Mouse (Mus musculus) hindbrain, embryonic 12.5 days (tissue): ENCODE measurements around the gene Pcbp2. TPM values are rescaled to one million over a fixed set of nuclear protein-coding genes. Genes with fewer than 3 reads are reported as not detected.
A peak's percentile ranks its signal among the peaks of the same experiment; 100 is the strongest.

Experiments
- ATAC-seq: fragments of 200-750 bp; cut with Nextera tagmentation; 2 replicates; pipeline ENCODE4 v1.8.0; 2017; ENCODE audit warnings: moderate TSS enrichment; ENCODE audit not compliant: low FRiP score
- H3K27ac ChIP-seq: fragments of 300-500 bp; sonication (generic); 2 replicates; pipeline ENCODE4 v1.5.1; 2016; ENCODE audit warnings: mild to moderate bottlenecking
- H3K27me3 ChIP-seq: fragments of 300-500 bp; sonication (generic); 2 replicates; pipeline ENCODE4 v1.6.1; 2016; ENCODE audit warnings: mild to moderate bottlenecking
- H3K36me3 ChIP-seq: fragments of 300-500 bp; sonication (generic); 2 replicates; pipeline ENCODE4 v1.6.1; 2016; ENCODE audit warnings: mild to moderate bottlenecking
- H3K4me1 ChIP-seq: fragments of 300-500 bp; sonication (generic); 2 replicates; pipeline ENCODE4 v1.6.1; 2016
- H3K4me2 ChIP-seq: fragments of 300-500 bp; sonication (generic); replicated peaks from 2 replicates; pipeline ENCODE4 v1.6.1; 2016; ENCODE audit warnings: mild to moderate bottlenecking
- H3K4me3 ChIP-seq: fragments of 300-500 bp; sonication (generic); 2 replicates; pipeline ENCODE4 v1.5.1; 2016; ENCODE audit warnings: mild to moderate bottlenecking
- H3K9ac ChIP-seq: fragments of 300-500 bp; sonication (generic); 2 replicates; pipeline ENCODE4 v1.6.1; 2016; ENCODE audit warnings: mild to moderate bottlenecking, moderate library complexity
- H3K9me3 ChIP-seq: fragments of 300-500 bp; sonication (generic); replicated peaks from 2 replicates; pipeline ENCODE4 v1.6.1; 2016; ENCODE audit warnings: mild to moderate bottlenecking
- WGBS: fragments of 180-500 bp; shearing (Covaris S2); methylation state at CpG from one replicate; pipeline ENCODE4 v1.1.7; 2016; 5-methylcytosine and 5-hydroxymethylcytosine counted together
- polyA plus RNA-seq: library from polyadenylated mRNA; unstranded; fragments of >200 nt; fragmentation: Nextera tagmentation; extraction: Ambion mirVana; gene quantifications from 2 replicates; pipeline ENCODE4 v1.2.1, GENCODE M21; 2016

The Pcbp2 gene
- polyA plus RNA-seq, 1 experiment from 2014 or later = 161 TPM

GRCm38 (mm10) chr15:102511285-102511833, 41.0 kb downstream of the Pcbp2 start:
- H3K36me3 ChIP-seq = peaks cover 4% of the 10 kb centered on the region; the same call in 1 of the 2 replicates
- H3K9ac ChIP-seq = peak overlapping the region; percentile 50; the same call in 1 of the 2 replicates
- H3K27ac ChIP-seq = peak overlapping the region; percentile 89
- H3K4me1 ChIP-seq = peaks cover 63% of the 10 kb centered on the region
- WGBS = 7% methylated on average over 6 of the region's 6 CpGs
- peak overlapping the region; percentile 58; the same call in 1 of the 2 replicates for H3K4me3 ChIP-seq
- peak overlapping the region; percentile 83 for H3K4me2 ChIP-seq
- H3K9me3 ChIP-seq = no peaks in the 10 kb centered on the region
- no peaks in the 10 kb centered on the region for H3K27me3 ChIP-seq
- peak; percentile 35 for ATAC-seq

- Histone ChIP-seq H3K9ac (peak overlapping the region; percentile 50), H3K9me3 (no peaks in the 10 kb centered on the region), H3K4me3 (peak overlapping the region; percentile 8; the same call in 1 of the 2 replicates), H3K4me1 (peaks cover 63% of the 10 kb centered on the region), H3K27ac (peak overlapping the region; percentile 89), H3K4me2 (peak overlapping the region; percentile 83), H3K27me3 (no peaks in the 10 kb centered on the region), H3K36me3 (peaks cover 4% of the 10 kb centered on the region; the same call in 1 of the 2 replicates)
- WGBS = 24% methylated on average over 5 of the region's 5 CpGs
- ATAC-seq = no peak
These were observed 41.7 kb downstream of the Pcbp2 start for GRCm38 (mm10) chr15:102512010-102512409.

- peak overlapping the region; percentile 50 for H3K9ac ChIP-seq
- no peak overlapping the region for H3K4me3 ChIP-seq
- ATAC-seq = no peak
These were observed 42.1 kb downstream of the Pcbp2 start for GRCm38 (mm10) chr15:102512471-102512870.

DNA sequence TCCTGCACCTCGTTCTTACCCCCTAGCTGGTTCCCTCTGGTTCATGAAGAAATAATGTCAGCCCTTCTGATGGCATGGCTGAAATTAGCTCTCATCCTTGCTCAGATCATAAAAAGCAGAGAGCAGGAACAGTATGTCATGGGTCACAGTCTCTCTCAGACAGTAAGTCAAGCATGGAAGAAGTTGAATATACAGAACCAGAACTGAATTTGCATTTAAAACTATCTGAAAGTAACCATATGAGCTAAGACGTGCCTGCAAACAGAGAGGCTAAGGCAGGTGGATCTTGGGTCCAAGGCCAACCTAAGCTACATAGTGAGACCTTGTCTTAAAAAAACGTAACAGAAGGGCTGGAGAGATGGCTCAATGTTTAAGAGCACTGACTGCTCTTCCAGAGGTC, 42.7 kb downstream of the Pcbp2 start:
- Histone ChIP-seq H3K4me1 (peaks cover 65% of the 10 kb centered on the region), H3K9ac (peak overlapping the region; percentile 50), H3K4me2 (0 out of 2 replicates have a peak overlapping the region, but pooled peaks have one; percentile 83), H3K27me3 (no peaks in the 10 kb centered on the region), H3K9me3 (no peaks in the 10 kb centered on the region), H3K4me3 (no peak overlapping the region), H3K27ac (peak overlapping the region; percentile 89), H3K36me3 (no peaks in the 10 kb centered on the region)
- no peak for ATAC-seq
- WGBS = 83% methylated on average over 3 of the region's 3 CpGs

More at GRCm38 (mm10) chr15:102512471-102512870, 42.1 kb downstream of the Pcbp2 start:
- H3K9me3 ChIP-seq = no peaks in the 10 kb centered on the region
- peaks cover 64% of the 10 kb centered on the region for H3K4me1 ChIP-seq
- H3K27ac ChIP-seq = peak overlapping the region; percentile 89
- H3K27me3 ChIP-seq = no peaks in the 10 kb centered on the region
- peaks cover 1% of the 10 kb centered on the region; the same call in 1 of the 2 replicates for H3K36me3 ChIP-seq
- H3K4me2 ChIP-seq = peak overlapping the region; percentile 83

DNA sequence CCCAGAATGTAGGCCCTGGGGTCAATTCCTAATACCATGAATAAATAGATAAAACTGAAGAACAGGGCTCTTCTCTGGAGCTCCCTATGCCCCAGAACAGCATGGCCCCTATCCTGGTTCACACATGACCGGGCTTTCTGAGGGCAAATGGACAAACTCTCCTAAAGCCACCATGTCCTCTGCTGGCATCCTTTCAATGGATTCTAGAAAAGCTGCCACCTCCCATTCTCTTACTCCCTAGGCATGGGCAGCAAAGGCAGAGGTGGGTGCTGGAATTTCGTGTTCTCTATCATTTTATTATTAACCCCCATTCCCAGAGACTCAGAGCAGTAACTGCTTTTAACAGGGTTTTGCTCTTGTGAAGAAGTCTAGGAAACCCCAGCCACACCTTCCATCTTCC, 44.9 kb downstream of the Pcbp2 start:
- Histone ChIP-seq H3K9me3 (no peaks in the 10 kb centered on the region), H3K27ac (no peak overlapping the region), H3K4me1 (peaks cover 67% of the 10 kb centered on the region), H3K27me3 (no peaks in the 10 kb centered on the region), H3K4me2 (peak overlapping the region; percentile 82), H3K36me3 (no peaks in the 10 kb centered on the region), H3K4me3 (peak overlapping the region; percentile 55; the same call in 1 of the 2 replicates), H3K9ac (no peak overlapping the region)
- ATAC-seq = no peak
- WGBS = 88% methylated on average over 2 of the region's 2 CpGs

- no peaks in the 10 kb centered on the region for H3K36me3 ChIP-seq
- no peak for ATAC-seq
- H3K4me3 ChIP-seq = peak overlapping the region; percentile 55
- H3K9me3 ChIP-seq = no peaks in the 10 kb centered on the region
- no peaks in the 10 kb centered on the region for H3K27me3 ChIP-seq
- H3K4me1 ChIP-seq = peaks cover 65% of the 10 kb centered on the region
- peak overlapping the region; percentile 82 for H3K4me2 ChIP-seq
- H3K27ac ChIP-seq = peak overlapping the region; percentile 95
- 44% methylated on average over 4 of the region's 4 CpGs for WGBS
- peak overlapping the region; percentile 88 for H3K9ac ChIP-seq
These were observed 45.5 kb downstream of the Pcbp2 start for GRCm38 (mm10) chr15:102515791-102516190.

DNA sequence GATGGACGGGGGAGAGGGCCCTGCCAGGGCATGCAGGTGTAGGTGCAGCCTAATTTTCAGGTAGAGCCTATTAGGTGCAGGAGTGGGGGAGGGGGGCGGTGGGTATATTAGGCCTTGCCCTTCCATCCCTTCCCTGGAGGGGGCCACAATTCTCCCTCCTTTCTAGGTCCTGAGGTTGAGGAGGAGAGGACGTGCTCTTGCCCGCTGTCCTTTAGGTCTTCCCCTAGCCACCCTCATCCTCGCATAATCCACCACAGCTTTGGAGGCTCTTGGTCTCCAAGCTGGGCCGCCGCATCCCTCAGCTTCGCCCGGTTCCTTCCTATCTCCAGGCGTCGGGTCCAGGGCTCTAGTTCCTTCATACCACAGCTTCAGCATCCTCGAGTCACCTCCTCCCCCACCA, 46.0 kb downstream of the Pcbp2 start:
- peaks cover 2% of the 10 kb centered on the region for H3K36me3 ChIP-seq
- no peak for ATAC-seq
- H3K4me1 ChIP-seq = peaks cover 60% of the 10 kb centered on the region
- 2% methylated on average over 12 of the region's 12 CpGs for WGBS
- no peaks in the 10 kb centered on the region for H3K9me3 ChIP-seq
- H3K27ac ChIP-seq = peak overlapping the region; percentile 95
- peak overlapping the region; percentile 88 for H3K9ac ChIP-seq
- no peaks in the 10 kb centered on the region for H3K27me3 ChIP-seq
- peak overlapping the region; percentile 82 for H3K4me2 ChIP-seq
- H3K4me3 ChIP-seq = peak overlapping the region; percentile 55

DNA sequence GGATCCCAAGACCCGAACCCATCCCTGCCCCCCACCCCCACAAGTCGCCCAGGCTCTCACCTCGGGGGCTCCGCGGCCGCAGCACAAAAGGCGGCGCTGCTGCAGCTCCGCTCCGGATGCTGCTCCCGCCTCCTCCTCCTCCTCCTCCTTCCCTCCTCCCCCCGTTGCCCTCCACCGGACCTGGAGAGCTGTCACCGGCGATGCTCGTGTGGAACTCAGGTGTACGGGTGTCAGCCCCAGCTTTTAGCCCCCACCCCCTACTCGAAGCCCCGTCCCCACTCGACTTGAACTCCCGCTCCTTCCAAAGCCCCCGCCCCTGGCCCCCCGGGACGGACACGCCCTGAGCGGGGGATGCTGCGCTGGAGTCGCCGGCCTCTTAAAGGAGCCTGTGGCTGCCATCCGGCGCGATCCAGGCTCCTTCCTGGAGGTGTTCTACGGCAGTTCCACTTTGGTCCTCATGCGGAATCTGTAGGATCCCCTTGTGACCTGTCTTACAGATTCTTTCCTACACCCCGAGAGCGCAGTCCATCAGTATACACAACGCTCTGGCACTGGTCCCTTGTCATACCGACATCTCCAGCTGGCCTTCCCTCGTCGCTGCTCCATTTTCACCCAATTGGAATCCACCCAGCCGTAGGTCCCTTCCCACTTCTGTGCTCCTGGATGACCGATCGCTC, 46.5 kb downstream of the Pcbp2 start, which contains the start of gene Map3k12:
TSS of gene Map3k12 (minus strand) at position 337 of the 677 bp plus-strand sequence.
- H3K27ac ChIP-seq = peak within 1 kb of the TSS; percentile 99
- H3K27me3 ChIP-seq = no peaks in the 10 kb centered on the region
- H3K9me3 ChIP-seq = no peaks in the 10 kb centered on the region
- peak within 1 kb of the TSS; percentile 55 for H3K4me3 ChIP-seq
- WGBS = 1% methylated on average over 43 of the region's 43 CpGs
- peak; percentile 15 for ATAC-seq
- peak within 1 kb of the TSS; percentile 82 for H3K4me2 ChIP-seq
- H3K36me3 ChIP-seq = peaks cover 7% of the 10 kb centered on the region
- peak within 1 kb of the TSS; percentile 88 for H3K9ac ChIP-seq
- H3K4me1 ChIP-seq = peaks cover 54% of the 10 kb centered on the region

DNA sequence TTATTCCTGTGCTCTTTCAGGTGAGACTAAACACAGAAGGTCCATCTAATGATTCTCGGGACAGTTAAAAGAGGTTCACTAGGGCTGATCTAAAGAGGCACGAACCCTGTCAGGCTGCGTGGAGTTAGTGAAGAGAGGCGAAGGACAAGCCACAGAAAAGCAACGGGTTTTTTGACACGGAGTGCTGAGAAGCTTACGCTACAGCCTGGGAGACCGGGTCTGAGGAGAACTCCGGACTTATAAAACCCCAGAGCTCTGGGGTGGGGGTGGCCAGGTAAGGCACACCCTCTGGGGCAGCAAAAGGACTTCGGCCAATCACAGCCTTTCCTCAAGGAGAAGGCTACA, 47.3 kb downstream of the Pcbp2 start:
- Histone ChIP-seq H3K9me3 (no peaks in the 10 kb centered on the region), H3K4me1 (peaks cover 47% of the 10 kb centered on the region), H3K27me3 (no peaks in the 10 kb centered on the region), H3K9ac (peak overlapping the region; percentile 88), H3K4me2 (peak overlapping the region; percentile 82), H3K27ac (peak overlapping the region; percentile 95), H3K36me3 (peaks cover 15% of the 10 kb centered on the region), H3K4me3 (peak overlapping the region; percentile 55)
- WGBS = 0% methylated on average over 10 of the region's 10 CpGs
- ATAC-seq = no peak

- H3K9ac ChIP-seq = peak within 1 kb of the TSS; percentile 88
- no peaks in the 10 kb centered on the region for H3K9me3 ChIP-seq
- peak within 1 kb of the TSS; percentile 55 for H3K4me3 ChIP-seq
- peaks cover 16% of the 10 kb centered on the region for H3K36me3 ChIP-seq
- H3K4me1 ChIP-seq = peaks cover 40% of the 10 kb centered on the region
- H3K27ac ChIP-seq = peak within 1 kb of the TSS; percentile 99
- WGBS = 1% methylated on average over 58 of the region's 60 CpGs
- ATAC-seq = peak; percentile 93
- H3K27me3 ChIP-seq = no peaks in the 10 kb centered on the region
- peak within 1 kb of the TSS; percentile 82 for H3K4me2 ChIP-seq
These were observed 47.9 kb downstream of the Pcbp2 start, which contains the start of gene Tarbp2 for GRCm38 (mm10) chr15:102517976-102518858. Tarbp2 (plus strand) TSS chr15:102518192.

DNA sequence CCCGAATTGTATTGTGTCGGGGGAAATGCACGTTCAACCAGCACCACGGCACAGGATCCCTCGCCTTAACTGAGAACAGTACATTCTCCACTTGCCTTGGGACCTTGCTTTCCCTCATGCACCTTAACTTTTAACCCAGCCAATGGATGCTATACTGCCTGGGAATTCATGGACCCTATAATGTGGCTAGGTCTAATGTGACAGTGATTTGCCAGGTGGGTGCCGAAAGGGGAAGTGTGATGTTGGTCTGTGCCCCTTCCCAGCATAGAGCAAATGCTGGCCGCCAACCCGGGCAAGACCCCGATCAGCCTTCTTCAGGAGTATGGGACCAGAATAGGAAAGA, 48.5 kb downstream of the Pcbp2 start:
- WGBS = 17% methylated on average over 9 of the region's 9 CpGs

More for the DNA sequence above, 48.5 kb downstream of the Pcbp2 start:
- Histone ChIP-seq H3K4me3 (peak overlapping the region; percentile 55), H3K27me3 (no peaks in the 10 kb centered on the region), H3K4me2 (peak overlapping the region; percentile 82), H3K4me1 (peaks cover 39% of the 10 kb centered on the region), H3K27ac (peak overlapping the region; percentile 99), H3K36me3 (peaks cover 19% of the 10 kb centered on the region), H3K9me3 (no peaks in the 10 kb centered on the region), H3K9ac (peak overlapping the region; percentile 79)
- ATAC-seq = no peak; the same call in 1 of the 2 replicates
